Mouse (Mus musculus) G1E (cell line): ENCODE data around the gene Gm44596.
A peak's percentile ranks its signal among the peaks of the same experiment; 100 is the strongest.

Experiments
- CTCF ChIP-seq: IDR thresholded peaks from 2 replicates; pipeline ENCODE4 v1.5.1; 2012; ENCODE audit warnings: low read depth, low read length, inconsistent platforms, mixed read lengths
- TAL1 ChIP-seq: conservative IDR thresholded peaks from 2 replicates; pipeline ENCODE4 v1.6.1; 2012; ENCODE audit warnings: low read depth, low read length, inconsistent platforms, mixed read lengths

GRCm38 (mm10) chr6:128358999-128359398 lies 16.3 kb upstream of the Gm44596 start:
- TF ChIP-seq CTCF (peak; percentile 70), TAL1 (no peak)
